Mouse (Mus musculus): ENCODE measurements around the gene Pomt2. TPM values are rescaled to one million over a fixed set of nuclear protein-coding genes. Genes with fewer than 3 reads are reported as not detected.
A peak's percentile ranks its signal among the peaks of the same experiment; 100 is the strongest.
"Not testable (repeated sequence)": the region's sequence is repeated elsewhere in the genome, so short reads cannot be mapped to it uniquely, and the experiment has no call there.

Gene Pomt2
- 1 to 10 TPM; 5.8 to 6.2 TPM for total RNA-seq (2021)
- long read RNA-seq, experiment 1, full-length matches to known transcripts = 2 of 4 reads
- long read RNA-seq, experiment 1, partial matches to known transcripts = 0 of 4 reads
- long read RNA-seq, experiment 1, other reads (novel, unspliced or antisense) = 2 of 4 reads
- long read RNA-seq, experiment 2, full-length matches to known transcripts = 5 of 5 reads
- long read RNA-seq, experiment 2, partial matches to known transcripts = 0 of 5 reads
- long read RNA-seq, experiment 2, other reads (novel, unspliced or antisense) = 0 of 5 reads

DNA sequence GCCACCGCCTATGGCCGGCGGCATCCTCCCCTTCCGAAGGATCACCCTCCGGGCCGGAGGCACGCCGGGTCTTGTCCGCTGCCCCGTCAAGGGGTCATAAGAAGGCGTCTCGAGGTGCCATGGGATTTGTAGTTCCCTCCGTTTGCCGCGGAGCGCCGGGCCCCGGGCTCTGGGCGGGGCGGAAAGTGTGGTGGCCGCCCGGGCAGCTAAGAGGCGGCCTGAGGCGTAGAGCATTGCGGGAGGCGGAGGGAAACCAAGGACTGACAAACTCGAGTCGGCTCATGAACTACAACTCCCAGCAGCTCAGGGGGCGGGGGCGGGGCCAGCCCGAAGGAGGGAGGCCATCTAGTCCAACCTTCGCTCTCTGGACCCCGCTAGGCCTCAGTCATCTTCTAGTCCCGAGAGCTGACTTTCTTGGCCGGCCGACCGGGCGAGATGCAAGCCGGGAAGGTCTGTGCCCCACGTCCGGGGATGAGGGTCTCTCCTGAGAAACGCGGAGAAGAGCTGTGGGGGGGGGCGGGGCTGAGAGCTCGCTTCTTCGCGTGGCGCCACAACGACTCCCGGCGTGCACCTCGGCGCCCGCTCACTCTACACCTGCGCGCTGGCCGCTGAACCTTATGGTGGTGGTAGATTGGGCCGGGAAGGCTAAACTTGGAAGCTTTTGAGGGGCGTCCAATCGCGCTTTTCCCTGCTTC lies at the start of gene Pomt2:
Pomt2 (minus strand) TSS at position 574 of the 695 bp plus-strand sequence.
- intact Hi-C loops (cut with DNase I; ENCODE audit: low total_unique reads) = no loop called here
- DNase-seq = peak; percentile 94

DNA sequence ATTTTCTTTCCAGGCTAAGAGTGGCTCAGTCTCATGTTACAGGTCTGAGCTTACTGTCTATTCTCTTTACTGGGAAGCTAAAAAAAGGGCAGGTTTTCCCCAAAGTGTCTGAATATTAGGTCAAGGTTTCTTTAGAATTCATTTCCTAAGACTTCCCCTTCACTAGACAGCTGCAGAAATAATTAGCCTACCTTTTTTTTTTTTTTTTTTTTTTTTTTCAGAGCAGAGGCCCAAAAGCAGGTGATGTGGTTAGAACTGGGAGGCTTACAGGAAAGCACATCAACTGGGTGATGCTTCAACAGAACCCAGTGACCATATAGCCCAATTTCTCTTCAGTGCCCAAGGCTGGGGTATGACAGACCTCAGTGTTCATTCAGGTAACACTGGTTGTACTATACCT lies 48.5 kb upstream of the Pomt2 start:
- intact Hi-C loops (cut with DNase I; ENCODE audit: low total_unique reads) = no loop called here
- no peak for DNase-seq

DNA sequence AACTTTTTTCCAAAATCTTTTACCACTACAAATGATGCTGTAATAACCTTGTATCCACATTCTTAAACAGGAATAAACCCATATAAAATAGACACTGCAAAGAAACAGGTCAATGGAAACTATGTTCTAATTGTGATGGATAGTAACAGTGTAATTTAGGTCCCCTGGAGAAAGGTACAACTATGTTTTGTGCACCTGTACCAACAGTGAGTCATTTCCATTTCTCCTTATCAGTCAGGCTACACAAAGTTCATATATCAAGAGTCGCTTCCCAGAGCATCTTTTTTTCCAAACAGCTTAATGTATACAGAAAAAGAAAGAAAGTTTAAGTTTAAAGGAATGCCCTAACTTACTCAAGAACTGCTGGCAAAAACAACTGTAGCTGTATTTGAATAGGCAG lies 47.3 kb upstream of the Pomt2 start:
- intact Hi-C loops (cut with DNase I; ENCODE audit: low total_unique reads) = no loop called here
- no peak for DNase-seq

DNA sequence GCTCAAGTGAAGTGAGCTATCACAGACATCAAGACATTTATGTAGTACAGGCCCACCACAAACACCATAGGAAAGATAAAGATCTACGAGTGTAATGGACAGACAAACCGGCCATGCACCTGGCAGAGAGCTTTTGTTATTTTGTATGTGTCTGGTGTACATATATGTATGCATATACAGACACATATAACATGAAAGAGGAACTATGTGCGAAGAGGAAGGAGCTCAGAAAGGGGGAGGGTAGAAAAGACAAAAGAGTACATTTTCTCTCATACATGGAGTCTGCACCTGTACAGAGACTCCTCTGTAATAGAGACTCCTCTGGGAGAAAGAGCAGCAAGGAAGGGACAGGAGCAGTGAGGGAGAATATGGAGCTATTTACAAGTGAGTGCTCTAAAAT lies 45.2 kb upstream of the Pomt2 start:
- intact Hi-C loops (cut with DNase I; ENCODE audit: low total_unique reads) = no loop called here
- DNase-seq = no peak

DNA sequence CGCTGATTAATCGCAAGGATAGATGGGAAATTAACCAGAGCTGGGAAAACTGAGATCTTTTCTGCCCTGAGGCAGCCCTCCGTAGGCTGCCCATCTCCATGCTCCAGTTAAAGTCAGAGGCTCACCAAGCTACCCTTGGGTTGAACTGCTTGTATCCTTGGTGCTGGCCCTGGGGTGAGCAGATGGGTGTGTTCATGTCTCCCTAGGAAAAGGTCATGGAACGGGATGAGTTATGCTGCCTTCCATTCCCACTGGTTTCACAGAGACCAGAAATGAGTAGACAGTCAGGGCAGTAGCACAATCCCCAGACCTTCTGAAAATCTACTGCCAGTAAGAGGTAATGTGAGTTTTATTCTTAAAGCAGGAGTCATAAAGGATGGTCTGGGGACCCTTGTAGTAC lies 29.9 kb upstream of the Pomt2 start:
- no peak for DNase-seq
- intact Hi-C loops (cut with DNase I; ENCODE audit: low total_unique reads) = no loop called here

DNA sequence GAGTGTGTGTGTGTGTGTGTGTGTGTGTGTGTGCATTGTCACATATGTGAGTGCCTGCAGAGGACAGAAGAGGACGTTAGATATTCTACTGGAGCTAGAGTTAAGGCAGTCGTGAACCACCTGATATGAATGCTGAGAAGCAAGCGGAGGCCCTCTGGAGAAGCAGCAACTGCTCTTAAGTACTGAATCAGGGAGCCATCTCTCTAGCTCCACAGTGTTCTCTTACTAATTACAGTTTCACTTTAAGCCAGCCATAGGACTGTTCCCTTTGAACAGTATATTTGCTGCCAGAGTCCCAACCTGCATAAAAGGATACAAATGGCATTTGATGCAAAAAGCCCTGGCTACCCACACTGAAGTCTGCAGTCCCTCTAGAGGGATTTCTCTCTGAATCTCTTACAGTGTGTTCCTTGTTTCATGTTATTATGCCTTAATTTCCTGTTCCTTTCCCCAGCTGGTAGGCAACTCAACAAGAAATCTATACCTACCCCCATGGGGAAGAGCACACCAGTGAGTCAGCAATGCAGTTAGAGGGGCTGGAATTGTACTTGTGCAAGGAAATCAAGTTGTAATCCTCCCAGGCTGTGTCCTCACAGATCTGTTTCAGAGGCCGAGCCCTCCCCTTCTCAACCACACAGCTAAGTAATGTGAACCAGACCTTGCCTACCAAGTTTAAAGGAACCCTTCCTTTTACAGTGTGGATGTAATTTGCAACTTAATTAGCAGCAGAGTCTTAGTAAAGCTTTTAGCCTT lies 27.6 kb upstream of the Pomt2 start:
- intact Hi-C loops (cut with DNase I; ENCODE audit: low total_unique reads) = no loop called here
- DNase-seq = no peak

DNA sequence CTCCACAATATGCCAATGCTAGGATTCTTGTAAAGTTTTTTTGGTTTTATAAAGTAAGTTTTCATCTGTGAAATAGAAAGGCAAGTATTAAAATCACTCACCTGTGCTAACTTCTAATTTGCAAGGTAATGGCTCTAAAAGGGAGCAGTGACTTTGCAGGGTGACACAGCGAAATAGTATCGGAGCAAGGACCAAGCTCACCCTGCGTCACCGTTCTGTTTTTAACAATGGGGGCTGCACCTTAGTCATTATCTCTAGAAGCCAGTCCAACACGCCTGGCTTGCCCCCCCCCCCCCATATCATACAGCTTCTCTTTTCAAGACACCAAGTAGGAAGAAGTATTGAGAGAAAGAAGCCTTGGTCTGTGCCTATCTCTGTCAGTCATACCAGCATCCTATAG lies 13.0 kb upstream of the Pomt2 start:
- no peak for DNase-seq
- intact Hi-C loops (cut with DNase I; ENCODE audit: low total_unique reads) = no loop called here

DNA sequence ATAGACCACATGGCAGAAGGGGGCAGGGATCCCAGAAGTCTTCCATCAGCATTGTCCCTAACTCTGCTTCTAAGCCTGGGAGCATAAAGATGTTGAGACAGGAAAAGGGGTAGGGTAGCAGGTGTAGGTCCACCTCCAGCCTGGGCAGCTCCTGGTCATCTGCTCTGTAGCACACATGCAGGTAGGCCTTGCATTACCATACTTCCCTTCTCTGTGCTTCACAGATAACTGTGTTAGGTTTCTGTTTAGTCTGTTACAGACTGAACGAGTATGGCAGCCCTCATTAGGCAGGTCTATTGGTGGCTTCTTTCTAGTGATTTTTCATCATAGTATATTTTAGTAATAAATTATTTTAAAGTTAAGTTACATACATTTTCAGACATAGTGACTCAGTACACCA lies 12.5 kb upstream of the Pomt2 start:
- intact Hi-C loops (cut with DNase I; ENCODE audit: low total_unique reads) = no loop called here
- DNase-seq = no peak

DNA sequence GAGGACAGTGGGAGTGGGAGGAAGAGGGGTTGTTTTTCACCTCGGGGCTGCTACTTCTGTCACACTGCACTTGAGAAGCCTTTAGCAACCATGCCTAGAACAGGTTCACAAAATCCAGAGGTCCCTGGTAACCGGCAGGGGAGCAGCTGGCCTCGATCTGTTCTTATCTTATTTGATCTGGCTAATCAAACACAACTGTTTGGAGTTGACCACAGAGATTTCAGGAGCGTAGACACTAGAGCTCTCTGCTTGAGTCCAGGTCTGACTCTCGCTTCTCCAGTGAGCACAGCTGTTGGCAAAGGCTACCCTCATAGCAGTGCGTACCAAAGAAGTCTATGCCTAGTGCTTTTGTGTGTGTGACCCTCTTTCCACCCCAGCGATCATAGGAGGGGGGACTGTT lies 10.3 kb upstream of the Pomt2 start:
- intact Hi-C loops (cut with DNase I; ENCODE audit: low total_unique reads) = no loop called here

DNA sequence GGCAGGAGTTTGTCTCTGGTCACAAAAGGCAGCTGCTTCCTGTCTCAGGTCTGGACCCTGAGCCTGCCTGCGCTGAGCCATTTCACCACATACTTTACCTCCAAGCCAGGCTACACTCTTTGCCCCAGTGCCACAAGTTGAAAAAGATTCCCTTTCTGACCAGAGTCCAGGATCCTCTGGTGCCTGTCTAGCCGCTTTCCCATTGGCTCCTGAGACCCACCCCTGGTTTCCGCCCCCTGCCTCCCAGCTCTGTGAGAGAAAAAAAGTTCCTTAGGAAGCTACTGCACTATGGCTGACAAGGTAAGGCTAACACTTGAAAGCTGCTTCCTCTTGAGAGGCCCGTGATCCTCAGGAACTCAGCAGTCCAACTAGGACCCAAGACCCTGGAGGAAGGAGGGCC lies 9.6 kb upstream of the Pomt2 start:
- intact Hi-C loops (cut with DNase I; ENCODE audit: low total_unique reads) = no loop called here
- DNase-seq = no peak

More for the DNA sequence above, 10.3 kb upstream of the Pomt2 start:
- no peak for DNase-seq

DNA sequence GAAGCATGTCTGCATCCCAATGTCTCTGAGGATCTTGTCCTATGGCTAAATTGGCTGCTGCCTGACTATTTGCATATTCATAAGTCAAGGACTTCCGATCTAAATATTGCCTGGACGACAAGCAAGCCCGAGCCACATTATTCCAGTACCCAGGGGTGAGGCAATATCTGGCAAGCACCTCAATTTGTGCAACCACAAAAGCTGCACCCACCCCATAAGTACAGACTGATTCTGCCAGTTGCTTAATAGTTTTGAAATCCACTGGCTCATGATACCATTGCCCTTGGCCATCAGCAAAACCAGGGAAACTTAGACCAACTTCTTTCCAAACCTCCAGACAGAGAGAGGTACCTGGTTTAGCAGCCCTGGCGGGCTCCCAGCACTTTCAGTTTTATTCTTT lies 6.7 kb upstream of the Pomt2 start:
- DNase-seq; intact Hi-C loops (cut with DNase I; ENCODE audit: low total_unique reads): not testable (repeated sequence)

DNA sequence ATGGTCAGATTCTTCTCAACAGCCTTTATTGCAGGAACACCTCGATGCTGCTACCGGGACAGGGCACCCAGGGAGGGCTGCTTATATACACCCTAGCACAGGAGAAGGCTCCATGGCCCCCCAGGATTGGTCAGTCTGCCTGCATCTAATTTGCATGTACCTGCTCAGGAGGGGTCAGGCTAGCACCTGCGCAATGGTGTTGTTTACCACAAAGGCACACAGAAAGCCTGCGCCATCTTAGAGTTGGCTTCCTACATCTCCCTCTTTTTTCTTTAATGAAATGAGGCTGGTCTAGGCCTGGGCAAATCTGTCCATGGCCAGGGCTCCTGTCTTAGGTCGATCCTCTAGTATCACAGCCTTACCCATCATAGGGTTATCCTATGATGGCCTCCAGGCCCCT lies 1.7 kb upstream of the Pomt2 start:
- intact Hi-C loops (cut with DNase I; ENCODE audit: low total_unique reads) = no loop called here
- DNase-seq = no peak

DNA sequence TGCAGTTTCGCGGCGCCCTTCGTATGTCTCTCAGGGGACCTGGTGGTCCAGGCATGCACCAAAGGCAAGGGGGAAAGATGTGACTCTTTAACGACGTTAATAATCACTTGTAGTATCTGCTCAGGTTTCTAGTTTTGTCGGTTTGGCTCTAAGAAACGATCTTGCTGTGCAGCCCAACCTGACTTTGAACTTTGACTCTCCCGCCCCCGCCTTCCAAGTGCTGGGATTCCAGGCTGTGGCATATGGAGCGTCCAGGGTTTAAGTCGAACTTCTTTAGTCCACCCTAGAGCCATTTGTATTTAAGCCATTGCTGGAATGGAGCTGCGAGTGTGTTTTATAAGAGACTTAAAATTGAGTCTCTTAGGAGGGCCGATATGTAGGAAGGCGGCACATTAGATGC lies 368 bp upstream of the Pomt2 start:
- intact Hi-C loops (cut with DNase I; ENCODE audit: low total_unique reads) = no loop called here
- no peak for DNase-seq

DNA sequence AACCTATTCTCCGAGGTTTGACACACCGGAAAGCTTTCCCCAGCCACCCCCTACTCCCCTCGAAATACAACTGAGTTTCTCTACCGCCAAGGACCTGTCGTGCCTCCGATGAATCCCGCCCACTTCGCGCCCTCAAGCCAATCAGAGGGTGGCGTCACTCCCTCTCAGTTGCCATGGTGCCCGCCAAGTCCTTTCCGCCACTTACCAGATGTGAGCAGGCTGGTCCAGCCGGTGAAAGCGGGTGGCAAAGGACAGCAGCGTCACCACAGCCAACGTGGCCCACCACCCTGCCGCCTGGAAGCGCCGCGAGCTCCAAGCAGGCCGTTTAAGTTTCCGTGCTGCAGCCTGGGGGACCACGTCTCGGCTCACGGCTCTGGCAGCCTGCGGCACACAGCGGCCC lies 802 bp downstream of the Pomt2 start, which contains the start of gene Gstz1:
Gstz1 (plus strand) TSS at position 200 of the 400 bp plus-strand sequence.
- intact Hi-C loops (cut with DNase I; ENCODE audit: low total_unique reads) = no loop called here
- DNase-seq = peak; percentile 87

DNA sequence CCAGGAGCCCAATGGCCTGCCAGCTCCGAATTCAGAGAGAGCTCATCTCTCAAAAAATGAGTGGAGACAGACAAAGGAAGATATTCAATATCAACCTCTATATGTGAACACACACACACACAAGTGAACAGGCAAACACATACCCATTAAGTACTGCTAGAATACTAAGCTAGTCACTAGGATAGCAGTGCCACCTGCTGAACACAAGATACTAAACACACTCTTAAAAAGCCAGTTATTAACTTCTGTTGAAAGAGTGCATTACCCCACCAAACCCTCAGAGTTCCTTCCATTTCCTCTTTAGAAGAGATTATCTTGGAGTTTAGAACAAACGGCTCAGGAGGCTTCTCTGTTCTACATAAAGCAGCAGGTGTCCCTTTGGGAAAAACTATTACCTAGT lies 5.6 kb downstream of the Pomt2 start:
- intact Hi-C loops (cut with DNase I; ENCODE audit: low total_unique reads) = no loop called here
- DNase-seq = no peak

DNA sequence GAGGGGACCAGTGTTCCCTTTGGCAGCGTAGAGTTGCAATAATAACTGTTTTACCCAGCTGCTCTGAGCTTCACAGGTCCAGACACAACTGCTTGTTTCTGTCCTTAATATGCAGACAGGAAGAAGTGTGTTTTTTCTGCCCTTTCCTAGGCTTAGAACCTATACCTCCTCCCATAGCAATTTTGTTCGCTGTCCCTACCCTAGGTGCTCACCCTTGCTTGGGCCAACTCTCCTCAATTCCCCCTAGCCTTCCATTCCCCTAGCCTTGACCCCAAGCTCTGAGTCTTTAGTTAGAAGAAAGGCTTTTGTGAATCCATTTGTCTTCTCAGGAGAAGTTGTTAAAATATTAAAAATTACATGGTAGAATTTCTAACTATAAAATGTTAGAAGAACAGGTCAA lies 9.0 kb downstream of the Pomt2 start:
- DNase-seq = no peak
- intact Hi-C loops (cut with DNase I; ENCODE audit: low total_unique reads) = loop anchor here (10.0 kb wide), 1 partner anchor 196 kb away; no protein-coding TSS in a partner anchor

DNA sequence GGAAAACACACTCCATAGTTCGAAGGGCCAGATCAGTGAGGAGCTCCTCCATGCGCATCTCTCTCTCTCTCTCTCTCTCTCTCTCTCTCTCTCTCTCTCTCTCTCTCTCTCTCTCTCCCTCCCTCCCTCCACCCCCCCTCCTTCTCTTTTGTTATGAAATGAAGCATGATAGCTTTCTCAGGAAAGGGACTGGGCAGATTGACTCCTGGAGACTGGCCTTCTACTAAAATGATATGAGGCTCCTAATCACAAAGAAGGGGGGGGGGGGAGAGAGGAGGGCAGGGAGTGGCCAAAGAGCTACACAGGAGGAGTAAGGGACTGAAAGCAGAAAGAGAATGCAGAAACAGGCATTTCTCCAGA lies 9.4 kb downstream of the Pomt2 start:
- intact Hi-C loops (cut with DNase I; ENCODE audit: low total_unique reads) = loop anchor here (10.0 kb wide), 1 partner anchor 196 kb away; no protein-coding TSS in a partner anchor
- no peak for DNase-seq

DNA sequence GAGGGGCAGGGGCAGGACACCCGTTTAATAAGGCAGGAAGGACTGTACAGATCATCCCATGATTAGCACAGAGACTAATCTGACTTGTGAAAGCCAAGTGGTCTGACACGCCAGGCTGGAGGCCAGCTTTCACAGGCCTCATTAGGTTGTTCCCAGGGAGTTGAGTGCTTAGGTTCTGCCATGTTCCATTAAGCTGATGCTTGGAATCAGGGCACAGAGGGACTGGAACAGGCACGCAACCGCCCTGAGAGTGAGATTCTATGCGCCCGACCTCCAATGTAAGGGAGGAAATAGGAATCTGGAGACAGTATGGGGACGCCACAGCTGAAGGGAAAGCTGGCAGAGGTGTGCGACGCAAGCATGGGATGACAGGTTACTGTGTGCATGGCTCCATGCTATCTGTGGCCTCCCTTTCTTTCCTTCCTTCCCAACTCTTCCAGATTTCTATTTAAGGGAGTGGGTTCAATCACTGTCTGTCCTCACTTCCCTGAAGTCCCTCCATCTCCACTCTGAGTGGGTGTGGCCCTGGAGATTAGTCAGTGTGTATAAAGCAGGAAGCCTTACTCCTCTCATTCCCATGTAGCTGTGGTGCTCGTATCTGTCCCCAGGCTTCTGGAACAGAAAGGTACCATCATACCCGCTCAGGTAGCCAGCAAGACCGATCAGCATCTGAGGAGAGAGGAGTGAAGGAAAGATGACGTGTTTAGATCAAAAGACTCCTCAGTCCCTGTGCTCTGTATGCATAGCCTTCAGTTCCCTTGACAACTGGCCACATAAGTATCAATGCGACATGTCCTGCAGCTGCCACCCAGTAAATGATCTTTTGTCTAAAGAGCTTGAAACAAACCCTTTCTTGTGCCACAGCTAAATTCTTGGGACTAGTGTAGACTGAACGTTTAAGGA lies 10.1 kb downstream of the Pomt2 start:
- no peak for DNase-seq
- intact Hi-C loops (cut with DNase I; ENCODE audit: low total_unique reads) = loop anchor here (10.0 kb wide), 1 partner anchor 197 kb away; no protein-coding TSS in a partner anchor

DNA sequence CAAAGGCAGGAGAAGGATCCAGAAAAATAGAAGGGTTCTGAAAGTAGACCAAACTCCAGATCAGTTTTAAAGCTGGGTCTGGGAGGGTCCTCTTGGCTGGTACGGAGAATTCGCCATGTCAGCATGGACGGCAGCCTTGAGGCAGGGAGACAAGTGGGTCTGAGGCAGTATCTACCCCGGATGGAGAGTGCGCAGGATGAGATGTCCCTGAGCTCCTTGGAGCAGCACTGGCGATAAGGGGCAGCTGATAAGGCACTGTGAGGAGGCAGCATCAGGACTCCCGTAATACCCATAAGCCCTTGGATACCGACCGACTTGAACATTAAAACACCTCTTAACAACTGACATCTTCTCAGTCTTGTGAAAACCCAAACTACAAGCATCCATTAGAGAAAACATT lies 15.0 kb downstream of the Pomt2 start:
- no peak for DNase-seq
- intact Hi-C loops (cut with DNase I; ENCODE audit: low total_unique reads) = loop anchor here (10.0 kb wide), 1 partner anchor 202 kb away; no protein-coding TSS in a partner anchor
